14 mouse cellular contexts compared by ENCODE assay signal in the genomic region with DNA sequence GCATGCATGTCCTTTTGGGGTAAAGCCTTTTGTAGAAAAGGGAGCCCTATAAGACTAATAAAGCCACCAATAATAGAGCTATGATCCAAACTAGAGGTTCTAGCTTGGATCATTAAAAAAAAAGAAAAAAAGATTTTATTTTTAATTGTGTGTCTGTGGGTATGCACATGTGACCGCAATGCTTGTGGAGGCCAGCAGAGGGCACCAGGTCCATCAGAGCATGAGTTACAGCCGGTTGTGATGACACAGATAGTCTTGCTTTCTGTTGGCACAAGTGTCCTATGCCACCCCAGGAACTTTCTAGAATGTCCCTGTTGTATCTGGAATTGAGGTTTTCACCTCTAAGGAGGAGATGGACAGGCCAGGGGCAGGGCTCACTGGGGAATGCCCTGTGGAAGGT. TPM values are rescaled to one million over a fixed set of nuclear protein-coding genes. Genes with fewer than 3 reads are reported as not detected.
A peak's percentile ranks its signal among the peaks of the same experiment; 100 is the strongest.
DNase-seq lines count a peak whose midpoint lies in the region; ATAC-seq and TF ChIP-seq lines count a peak whose summit lies in the region.
"Had no signal": no experiment of that assay in that cellular context is flagged by ENCODE, and none has a peak within 500 bp of the region (broad histone marks: within the 10 kb centered on the region; RNA-seq: fewer than 3 reads in every experiment).

No protein-coding gene starts in this region.

- H3K9me3 ChIP-seq in lung, embryonic 14.5 days (ENCODE audit: low read depth, low read length): no peaks in the 10 kb centered on the region
- no peaks in the 10 kb centered on the region for H3K9me3 ChIP-seq in forebrain, embryonic 15.5 days

- H3K4me2 ChIP-seq in lung, embryonic 14.5 days: no peak overlapping the region
- H3K4me2 ChIP-seq in forebrain, embryonic 15.5 days (replicated peaks): no peak overlapping the region

- H3K4me3 ChIP-seq in lung, embryonic 14.5 days (ENCODE audit: low read depth, low read length): no peak overlapping the region
- H3K4me3 ChIP-seq in forebrain, embryonic 15.5 days: no peak overlapping the region

- 91% methylated on average over 2 of the region's 2 CpGs for WGBS in lung, embryonic 14.5 days
- 99% methylated on average over 2 of the region's 2 CpGs for WGBS in forebrain, embryonic 15.5 days

- DNase-seq in adrenal gland, postnatal 14 days: peak; percentile 52
- DNase-seq in adrenal gland, postnatal 4 days (ENCODE audit: low spot score in 2 of 2): no peak
- DNase-seq in lung, embryonic 14.5 days: no peak
- DNase-seq in lung, postnatal 4 days: no peak
- DNase-seq in NIH3T3 (ENCODE audit: low read depth): peak; percentile 39
- DNase-seq in kidney, postnatal 25 days: no peak
- DNase-seq: adrenal gland, postnatal 25 days; cerebellum, postnatal 14 days; heart, adult 18-20 months had no signal

- peak; percentile 57 for TF ChIP-seq CTCF in lung, embryonic 14.5 days (IDR thresholded peaks at IDR 0.05; ENCODE audit: low read depth)

- ATAC-seq in lung, embryonic 14.5 days (ENCODE audit: insufficient read depth): no peak
- ATAC-seq in megakaryocyte, adult 5-6 weeks (ENCODE audit: poor library complexity, severe bottlenecking): peak; percentile 18; the same call in 1 of the 2 replicates
- no peak for ATAC-seq in forebrain, embryonic 15.5 days (replicated peaks)
- ATAC-seq: intestine, embryonic 16.5 days had no signal

- peaks cover 26% of the 10 kb centered on the region for H3K36me3 ChIP-seq in lung, embryonic 14.5 days (ENCODE audit: insufficient read depth)
- 0 out of 2 replicates have a peak, but pooled peaks cover under 1% of the 10 kb centered on the region for H3K36me3 ChIP-seq in forebrain, embryonic 15.5 days

- no peak overlapping the region for H3K27ac ChIP-seq in lung, embryonic 14.5 days (ENCODE audit: low read depth)
- H3K27ac ChIP-seq in forebrain, embryonic 15.5 days (replicated peaks): no peak overlapping the region

- H3K9ac ChIP-seq in lung, embryonic 14.5 days: no peak overlapping the region
- no peak overlapping the region for H3K9ac ChIP-seq in forebrain, embryonic 15.5 days (replicated peaks)

- no peaks in the 10 kb centered on the region for H3K4me1 ChIP-seq in lung, embryonic 14.5 days (ENCODE audit: insufficient read depth)
- H3K4me1 ChIP-seq in forebrain, embryonic 15.5 days: peaks cover 5% of the 10 kb centered on the region

- no peaks in the 10 kb centered on the region for H3K27me3 ChIP-seq in lung, embryonic 14.5 days (ENCODE audit: insufficient read depth, low read length)
- H3K27me3 ChIP-seq in forebrain, embryonic 15.5 days: no peaks in the 10 kb centered on the region

RNA-seq across cellular contexts. Expression of a gene that starts 5.4 kb away (rescaled TPM):
- total RNA-seq in adrenal gland, postnatal 14 days (2021): 205 and 257 TPM in 2 replicates
- 100 to 1,000 TPM; 226 to 243 TPM for total RNA-seq in adrenal gland, postnatal 4 days (2021)
- 182 and 189 TPM in 2 replicates for polyA plus RNA-seq in lung, embryonic 14.5 days (2014; fragmentation: Nextera tagmentation; extraction: Ambion mirVana)
- total RNA-seq in megakaryocyte, adult 5-6 weeks (2015): 361 and 425 TPM in 2 replicates
- 297 and 318 TPM in 2 replicates for total RNA-seq in megakaryocyte, adult 5-6 weeks (2017)
- 57.0 and 60.4 TPM in 2 replicates for polyA plus RNA-seq in forebrain, embryonic 15.5 days (2015; fragmentation: Nextera tagmentation; extraction: Ambion mirVana)

RNA-seq across cellular contexts. Expression of a gene that starts 20.7 kb away (rescaled TPM):
- total RNA-seq in adrenal gland, postnatal 14 days (2021): 101 and 108 TPM in 2 replicates
- 100 to 1,000 TPM; 106 to 108 TPM for total RNA-seq in adrenal gland, postnatal 4 days (2021)
- 107 and 113 TPM in 2 replicates for polyA plus RNA-seq in lung, embryonic 14.5 days (2014; fragmentation: Nextera tagmentation; extraction: Ambion mirVana)
- 24.8 and 26.1 TPM in 2 replicates for total RNA-seq in megakaryocyte, adult 5-6 weeks (2015)
- 140 and 144 TPM in 2 replicates for total RNA-seq in megakaryocyte, adult 5-6 weeks (2017)
- polyA plus RNA-seq in forebrain, embryonic 15.5 days (2015; fragmentation: Nextera tagmentation; extraction: Ambion mirVana): 110 and 114 TPM in 2 replicates

RNA-seq across cellular contexts. Expression of a gene that starts 20.8 kb away (rescaled TPM):
- 106 and 112 TPM in 2 replicates for total RNA-seq in adrenal gland, postnatal 14 days (2021)
- total RNA-seq in adrenal gland, postnatal 4 days (2021): 100 to 1,000 TPM; 106 to 113 TPM
- 201 and 204 TPM in 2 replicates for polyA plus RNA-seq in lung, embryonic 14.5 days (2014; fragmentation: Nextera tagmentation; extraction: Ambion mirVana)
- total RNA-seq in megakaryocyte, adult 5-6 weeks (2015): 179 and 181 TPM in 2 replicates
- 217 and 234 TPM in 2 replicates for total RNA-seq in megakaryocyte, adult 5-6 weeks (2017)
- 203 and 216 TPM in 2 replicates for polyA plus RNA-seq in forebrain, embryonic 15.5 days (2015; fragmentation: Nextera tagmentation; extraction: Ambion mirVana)

RNA-seq across cellular contexts. Expression of a gene that starts 35.6 kb away (rescaled TPM):
- not detected in 2 replicates for total RNA-seq in adrenal gland, postnatal 14 days (2021)
- not detected for total RNA-seq in adrenal gland, postnatal 4 days (2021)
- polyA plus RNA-seq in lung, embryonic 14.5 days (2014; fragmentation: Nextera tagmentation; extraction: Ambion mirVana): not detected in 2 replicates
- not detected in 2 replicates for total RNA-seq in megakaryocyte, adult 5-6 weeks (2015)
- total RNA-seq in megakaryocyte, adult 5-6 weeks (2017): not detected in 2 replicates
- not detected in 2 replicates for polyA plus RNA-seq in forebrain, embryonic 15.5 days (2015; fragmentation: Nextera tagmentation; extraction: Ambion mirVana)
- total RNA-seq: adrenal gland, postnatal 25 days; heart, adult 18-20 months; left cerebral cortex, postnatal 25 days had no signal
- polyA plus RNA-seq: stomach, embryonic 14.5 days had no signal

RNA-seq across cellular contexts. Expression of a gene that starts 35.8 kb away (rescaled TPM):
- total RNA-seq in adrenal gland, postnatal 14 days (2021): 101 and 105 TPM in 2 replicates
- total RNA-seq in adrenal gland, postnatal 4 days (2021): 100 to 1,000 TPM; 114 to 121 TPM
- polyA plus RNA-seq in lung, embryonic 14.5 days (2014; fragmentation: Nextera tagmentation; extraction: Ambion mirVana): 144 and 148 TPM in 2 replicates
- 98.2 and 102 TPM in 2 replicates for total RNA-seq in megakaryocyte, adult 5-6 weeks (2015)
- total RNA-seq in megakaryocyte, adult 5-6 weeks (2017): 65.2 and 77.0 TPM in 2 replicates
- polyA plus RNA-seq in forebrain, embryonic 15.5 days (2015; fragmentation: Nextera tagmentation; extraction: Ambion mirVana): 246 and 258 TPM in 2 replicates

Comparison
In these comparisons a context has a peak if more than half of its experiments do, and no peak if none do; other contexts are left out.
1. DNase-seq: peak in adrenal gland, postnatal 14 days (single experiment) and NIH3T3 (single experiment); none in adrenal gland, postnatal 4 days (0 of 2), lung, embryonic 14.5 days (single experiment), lung, postnatal 4 days (0 of 2) and kidney, postnatal 25 days (0 of 2).